Mouse (Mus musculus): Measurements from ENCODE around the gene Jarid2.

Gene Jarid2

DNA sequence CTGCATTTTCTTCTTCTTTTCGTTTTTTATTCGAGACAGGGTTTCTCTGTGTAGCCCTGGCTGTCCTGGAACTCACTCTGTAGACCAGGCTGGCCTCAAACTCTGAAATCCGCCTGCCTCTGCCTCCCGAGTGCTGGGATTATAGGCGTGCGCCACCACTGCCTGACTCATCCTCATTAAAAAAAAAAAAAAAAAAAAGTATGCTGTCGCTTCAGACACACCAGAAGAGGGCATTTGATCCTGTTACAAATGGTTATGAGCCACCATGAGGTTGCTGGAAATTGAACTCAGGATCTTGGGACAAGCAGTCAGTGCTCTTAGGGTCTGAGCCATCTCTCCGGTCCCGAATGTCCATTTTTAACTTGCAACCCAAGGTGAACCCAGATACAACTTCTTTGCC is 5.8 kb upstream of the Jarid2 start:
- intact Hi-C loops (cut with DNase I) = loop anchor here (10.0 kb wide), 1 partner anchor 309 kb away; no protein-coding TSS in a partner anchor

DNA sequence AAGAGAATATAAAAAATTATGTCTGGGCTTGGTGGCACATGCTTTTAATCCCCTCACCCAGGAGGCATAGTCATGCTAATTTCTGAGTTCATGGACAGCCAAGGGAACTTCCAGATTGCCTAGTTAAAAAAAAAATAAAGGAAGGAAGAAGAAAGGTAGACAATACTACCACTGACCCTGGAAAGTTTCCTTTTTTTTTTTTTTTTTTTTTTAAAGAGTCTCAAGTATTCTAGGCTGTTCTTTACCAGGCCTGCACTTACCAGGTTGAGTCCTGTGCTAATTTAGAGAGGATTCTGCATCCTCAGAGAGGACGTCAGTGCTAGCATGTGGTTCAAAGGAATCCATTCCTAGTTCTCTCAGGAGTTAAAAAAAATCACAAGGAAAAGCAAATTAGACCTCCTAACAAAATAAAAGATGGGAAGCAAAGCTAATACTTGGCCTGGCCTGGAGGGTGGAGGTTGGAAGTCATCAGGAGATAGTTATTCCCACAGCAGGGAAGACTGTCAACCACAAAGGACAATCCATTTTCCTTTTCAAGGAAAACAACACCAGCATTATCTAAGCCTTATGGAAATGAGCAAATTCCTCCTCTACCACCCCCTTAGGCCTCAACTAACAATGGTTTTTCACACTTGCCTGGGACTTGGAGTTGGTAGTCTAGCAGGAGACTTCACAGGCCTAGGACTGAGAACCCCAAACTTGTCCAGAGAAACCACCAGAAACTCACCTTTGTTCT is 961 bp upstream of the Jarid2 start:
- intact Hi-C loops (cut with DNase I) = loop anchor here (10.0 kb wide), 1 partner anchor 314 kb away; no protein-coding TSS in a partner anchor

DNA sequence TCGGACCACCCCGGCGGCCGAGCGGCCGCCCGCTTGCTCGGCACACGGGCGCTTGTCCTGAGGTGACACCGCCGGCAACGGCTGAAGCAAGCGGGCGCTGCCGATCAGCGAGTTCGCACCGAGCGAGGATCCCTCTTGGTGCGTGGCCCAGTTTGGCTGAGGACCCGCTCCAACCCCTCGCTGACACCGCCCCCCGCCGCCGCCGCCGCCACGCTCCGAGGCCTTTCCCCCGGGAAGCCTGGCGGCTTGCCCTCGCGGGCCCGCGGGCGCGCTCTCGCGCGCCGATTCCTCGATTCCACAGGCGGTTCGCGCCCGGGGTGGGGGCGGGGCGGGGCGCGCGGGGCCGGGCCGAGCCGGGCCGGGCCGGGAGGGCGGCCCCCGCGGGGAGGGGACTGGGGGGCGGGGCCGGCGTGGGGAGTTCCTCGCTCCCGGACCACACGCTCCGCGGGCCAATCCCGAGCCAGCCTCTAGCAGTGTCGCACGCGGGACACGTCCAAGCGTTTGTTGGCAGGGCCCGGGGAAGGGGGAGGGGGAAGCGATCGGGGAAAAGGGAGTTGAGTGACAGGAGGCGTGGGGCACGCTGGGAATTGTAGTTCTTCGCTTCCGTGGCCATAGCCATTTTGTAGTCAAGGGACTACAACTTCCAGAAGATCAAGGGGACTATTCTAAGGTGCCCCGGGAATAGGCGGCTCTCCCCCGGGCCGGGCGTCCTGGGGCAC is 1.0 kb downstream of the Jarid2 start:
- intact Hi-C loops (cut with DNase I) = loop anchor here (10.0 kb wide), 1 partner anchor 116 kb away; no protein-coding TSS in a partner anchor

DNA sequence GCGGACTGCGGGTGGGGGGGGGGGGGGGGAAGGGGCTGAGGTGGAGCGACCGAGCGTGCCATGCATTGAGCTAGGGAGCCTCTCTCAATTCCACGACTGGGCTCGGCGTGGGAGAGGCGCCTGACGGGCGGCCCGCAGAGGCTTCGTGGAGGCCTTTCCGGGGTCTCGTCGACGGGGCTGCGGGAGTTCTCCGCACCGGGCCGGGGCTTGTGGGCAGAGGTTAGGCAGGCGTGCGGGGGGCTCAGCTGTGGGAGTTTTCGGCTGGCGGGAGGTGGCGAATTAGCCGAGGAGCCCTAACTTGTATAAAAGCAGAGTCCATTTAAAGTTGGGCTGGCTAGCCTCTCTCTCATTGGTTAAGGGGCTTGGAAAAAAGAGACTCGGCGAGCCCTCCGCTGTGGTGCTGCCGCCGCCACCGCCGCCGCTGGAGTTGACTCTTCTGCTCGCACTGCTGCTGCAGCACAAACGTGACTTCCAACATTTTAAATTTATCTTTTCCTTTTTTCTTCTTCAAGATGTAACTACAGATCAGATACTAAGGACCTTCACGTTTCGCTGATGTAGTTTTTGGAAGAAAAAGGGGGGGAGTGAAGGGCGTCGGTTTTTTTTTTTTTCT is 1.8 kb downstream of the Jarid2 start:
- intact Hi-C loops (cut with DNase I) = loop anchor here (10.0 kb wide), 1 partner anchor 116 kb away; no protein-coding TSS in a partner anchor

DNA sequence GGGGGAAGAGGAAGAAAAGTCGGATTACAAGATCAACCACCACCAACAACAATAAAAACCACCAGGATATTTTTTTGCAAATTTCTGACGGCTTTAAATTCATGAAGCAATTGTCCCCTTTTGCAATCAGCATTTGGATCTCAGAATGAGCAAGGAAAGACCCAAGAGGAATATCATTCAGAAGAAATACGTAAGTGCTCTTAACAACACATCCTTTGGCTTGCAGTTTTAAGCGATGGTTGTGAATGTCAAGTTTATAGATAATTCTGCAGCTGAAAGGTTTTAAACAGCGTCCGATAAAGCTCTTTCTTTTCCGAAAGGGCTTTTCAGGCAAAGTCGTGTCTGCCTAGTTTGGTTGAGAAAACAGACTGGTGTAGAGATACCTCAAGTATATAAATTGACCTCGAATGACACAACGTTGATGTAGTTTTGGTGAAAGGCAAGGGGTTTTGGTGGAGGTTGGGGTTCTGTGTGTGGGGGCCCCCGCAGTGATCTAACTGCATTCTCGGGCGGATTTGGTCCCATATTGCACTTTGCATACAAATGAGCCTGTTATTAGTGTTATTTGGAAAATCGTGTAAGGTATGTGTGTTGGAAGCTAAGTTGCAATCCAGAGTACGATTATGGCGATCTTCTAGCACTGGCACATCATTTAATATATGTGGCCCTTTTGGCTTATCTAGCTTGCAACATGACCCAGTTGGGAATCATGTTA is 2.6 kb downstream of the Jarid2 start:
- intact Hi-C loops (cut with DNase I) = loop anchor here (2.0 to 10.0 kb wide), 2 partner anchors 117 to 867 kb away; no protein-coding TSS in a partner anchor

DNA sequence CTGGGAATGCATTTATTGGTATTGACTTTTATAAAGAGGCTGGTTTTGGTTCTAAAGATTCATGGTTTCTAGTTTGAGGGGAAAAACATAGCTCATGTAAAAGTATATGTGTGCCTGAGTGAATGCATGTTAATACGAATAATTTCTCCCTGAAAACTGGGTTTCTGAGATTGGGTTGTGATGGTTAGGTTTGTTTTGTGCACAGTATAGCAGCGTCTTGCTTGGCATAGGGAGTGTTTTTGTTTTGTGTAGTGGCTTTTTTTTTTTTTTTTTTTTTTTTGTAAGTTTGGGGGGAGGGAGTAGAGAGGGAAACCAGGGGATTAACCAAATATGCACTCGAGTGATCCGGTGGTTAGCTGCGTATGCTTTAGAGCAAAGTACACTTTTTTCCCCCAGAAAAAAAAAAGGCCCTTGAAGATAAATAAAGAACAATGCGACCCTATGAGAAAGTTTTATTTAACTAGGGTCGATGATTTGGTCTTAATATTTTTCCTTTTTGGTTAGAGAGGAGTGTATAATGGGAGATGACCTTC is 3.2 kb downstream of the Jarid2 start:
- intact Hi-C loops (cut with DNase I) = loop anchor here (2.0 to 10.0 kb wide), 2 partner anchors 118 to 868 kb away; no protein-coding TSS in a partner anchor

DNA sequence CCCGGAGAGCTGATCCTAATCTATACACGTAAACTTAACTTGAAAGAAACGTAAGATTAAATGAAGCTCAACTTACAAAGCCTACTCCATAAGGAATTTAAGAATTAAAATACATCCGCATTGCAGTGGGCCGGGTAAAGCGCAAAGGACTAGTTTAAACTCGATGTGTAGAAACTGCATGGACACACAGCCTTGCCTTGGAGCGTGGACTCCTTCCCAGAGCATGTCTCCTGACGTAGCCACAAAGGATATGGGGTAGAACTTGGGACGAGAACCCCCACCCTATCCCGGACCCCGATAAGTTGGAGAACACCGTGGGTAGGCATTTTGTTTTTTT is 3.7 kb downstream of the Jarid2 start:
- intact Hi-C loops (cut with DNase I) = loop anchor here (2.0 to 10.0 kb wide), 2 partner anchors 118 to 868 kb away; no protein-coding TSS in a partner anchor

DNA sequence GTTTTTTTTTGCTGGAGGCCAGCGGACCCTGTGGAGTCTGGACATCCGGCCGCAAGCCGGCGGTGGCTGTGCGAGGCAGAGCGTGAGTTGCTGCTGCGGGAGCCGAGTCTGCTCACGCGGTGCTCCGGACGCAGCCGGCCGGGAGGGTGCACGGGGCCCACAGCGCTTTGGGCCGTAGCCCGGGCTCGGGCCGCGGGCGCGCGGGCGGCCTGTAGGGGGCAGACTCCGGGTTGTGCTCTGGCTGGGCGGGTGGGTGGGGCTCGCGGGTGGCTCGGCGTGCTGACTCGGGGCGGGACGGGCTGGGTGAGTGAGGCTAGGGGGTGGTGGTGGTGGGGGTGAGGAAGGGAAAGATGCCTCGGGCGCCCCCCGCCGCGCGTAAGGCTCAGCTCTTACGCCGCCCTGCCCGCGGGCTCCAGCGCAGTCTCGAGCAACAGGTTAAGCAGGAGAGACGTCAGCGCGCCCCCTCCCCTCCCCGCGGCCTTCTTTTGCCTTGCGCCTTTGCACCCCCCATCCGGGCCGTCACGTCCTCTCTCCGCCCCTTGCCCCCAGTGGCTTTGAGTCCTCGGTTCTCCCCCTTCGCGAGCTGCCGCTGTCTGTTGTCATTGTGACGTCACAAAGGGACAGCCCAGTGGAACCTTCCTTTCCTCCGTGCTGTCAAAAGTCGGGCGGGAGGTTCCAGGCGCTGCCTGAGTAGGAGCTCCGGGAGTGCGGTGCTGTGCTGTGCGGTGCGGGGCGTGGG is 4.3 kb downstream of the Jarid2 start:
- intact Hi-C loops (cut with DNase I) = loop anchor here (2.0 to 10.0 kb wide), 2 partner anchors 119 to 869 kb away; no protein-coding TSS in a partner anchor

DNA sequence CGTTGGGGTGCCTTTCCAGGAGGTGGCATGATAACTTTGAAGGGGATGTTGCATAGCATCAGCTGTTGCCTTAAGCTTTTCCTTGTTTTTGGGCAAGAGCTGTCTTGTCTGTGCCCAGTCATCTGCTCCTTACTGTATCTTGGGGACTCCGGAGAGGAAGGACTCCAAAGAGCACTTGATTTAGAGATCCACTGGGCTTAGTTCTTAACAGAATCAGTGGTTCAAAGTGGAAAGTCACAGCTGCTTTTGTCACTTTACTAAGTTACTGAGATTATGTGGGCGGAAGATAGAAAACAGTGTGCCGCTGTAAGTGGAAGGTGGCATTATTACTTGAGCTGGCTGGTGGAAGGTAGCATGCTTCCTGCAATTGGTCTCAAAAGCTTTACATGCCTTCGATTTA is 5.2 kb downstream of the Jarid2 start:
- intact Hi-C loops (cut with DNase I) = loop anchor here (10.0 kb wide), 1 partner anchor 120 kb away; no protein-coding TSS in a partner anchor

DNA sequence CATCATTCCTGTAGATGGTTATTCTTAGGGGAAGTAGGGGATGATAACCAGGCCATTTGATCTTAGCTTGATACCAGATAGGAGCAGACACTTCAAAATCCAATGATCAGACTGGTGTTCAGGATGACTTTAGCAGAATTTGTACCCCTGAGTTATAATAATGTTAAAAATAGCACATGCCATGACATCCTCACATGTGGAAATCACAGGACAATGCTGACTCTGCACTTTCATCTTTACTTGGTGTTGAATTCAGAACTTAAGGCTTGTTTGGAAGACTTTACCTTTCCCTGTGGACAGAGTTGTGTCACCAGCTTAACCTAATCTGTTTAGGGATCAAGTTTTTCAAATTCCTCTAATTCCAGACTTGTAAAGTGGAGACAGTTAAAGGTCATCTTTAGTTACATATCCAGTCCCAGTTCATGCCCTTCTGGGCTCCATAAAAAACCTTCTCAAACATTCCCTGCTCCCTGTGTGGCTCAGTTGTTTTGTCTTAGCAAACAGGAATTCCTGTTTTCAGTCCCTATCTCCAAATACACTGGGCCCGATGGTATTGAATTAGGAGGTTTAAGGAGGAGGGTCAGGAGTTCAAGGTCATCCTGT is 5.9 kb downstream of the Jarid2 start:
- intact Hi-C loops (cut with DNase I) = loop anchor here (10.0 kb wide), 1 partner anchor 120 kb away; no protein-coding TSS in a partner anchor

DNA sequence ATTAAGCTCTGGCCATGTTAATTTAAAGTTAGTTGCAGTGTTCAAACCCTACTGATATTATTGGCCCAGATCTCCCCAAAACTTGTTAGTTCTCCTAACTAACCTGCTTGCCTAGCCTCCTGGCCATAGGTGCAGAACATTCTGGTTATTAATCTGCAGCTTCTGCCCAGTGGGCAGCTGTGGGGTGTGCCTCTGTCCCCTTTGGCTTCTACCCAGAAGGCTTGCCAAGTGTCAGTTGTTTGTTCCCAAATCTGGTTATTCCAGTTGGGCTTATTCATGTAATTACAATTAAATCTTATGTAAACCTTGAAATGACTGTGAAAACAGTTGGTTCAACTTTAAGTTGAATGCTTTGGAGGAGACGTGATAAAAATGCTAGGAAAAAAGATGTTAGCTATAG is 8.0 kb downstream of the Jarid2 start:
- intact Hi-C loops (cut with DNase I) = loop anchor here (10.0 kb wide), 1 partner anchor 122 kb away; no protein-coding TSS in a partner anchor

DNA sequence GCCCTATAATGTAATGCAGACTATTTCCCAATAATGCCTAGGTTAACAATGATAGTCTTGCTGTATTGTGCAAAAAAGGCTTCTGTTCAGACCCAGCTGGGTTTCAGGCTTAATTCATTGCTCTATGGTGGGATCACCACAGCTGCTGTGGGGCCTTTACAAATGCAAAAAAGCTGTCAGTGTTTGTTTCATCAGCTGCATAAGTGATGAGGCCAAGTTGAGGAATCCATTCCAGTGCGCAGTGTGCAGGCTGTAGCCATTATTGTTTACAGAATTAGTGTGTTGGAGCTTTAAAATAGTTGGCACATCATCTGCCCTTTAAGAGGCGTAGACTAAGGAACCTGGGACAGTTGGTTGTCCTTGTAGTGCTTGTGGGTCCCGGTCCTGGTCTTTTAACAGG is 22.5 kb downstream of the Jarid2 start:
- intact Hi-C loops (cut with DNase I) = no loop called here

DNA sequence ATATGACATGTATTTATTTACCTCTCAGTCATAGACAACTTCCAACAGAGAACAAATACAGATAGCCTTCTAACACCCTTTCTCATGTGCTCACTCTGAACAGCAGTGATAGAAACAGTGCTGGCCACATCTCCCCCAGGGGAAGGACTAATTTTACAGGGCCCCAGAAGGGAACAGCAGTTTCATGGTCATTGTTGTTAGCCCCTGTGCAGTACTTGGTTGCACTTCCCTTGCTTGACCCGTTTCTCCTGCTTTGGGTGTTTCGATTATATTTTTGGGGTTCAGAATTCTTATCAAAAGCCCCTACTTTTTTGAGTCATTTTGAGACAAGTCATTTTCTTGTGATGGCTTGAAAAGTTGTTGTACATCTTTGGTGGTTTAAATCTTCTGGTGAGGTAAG is 23.9 kb downstream of the Jarid2 start:
- intact Hi-C loops (cut with DNase I) = no loop called here

DNA sequence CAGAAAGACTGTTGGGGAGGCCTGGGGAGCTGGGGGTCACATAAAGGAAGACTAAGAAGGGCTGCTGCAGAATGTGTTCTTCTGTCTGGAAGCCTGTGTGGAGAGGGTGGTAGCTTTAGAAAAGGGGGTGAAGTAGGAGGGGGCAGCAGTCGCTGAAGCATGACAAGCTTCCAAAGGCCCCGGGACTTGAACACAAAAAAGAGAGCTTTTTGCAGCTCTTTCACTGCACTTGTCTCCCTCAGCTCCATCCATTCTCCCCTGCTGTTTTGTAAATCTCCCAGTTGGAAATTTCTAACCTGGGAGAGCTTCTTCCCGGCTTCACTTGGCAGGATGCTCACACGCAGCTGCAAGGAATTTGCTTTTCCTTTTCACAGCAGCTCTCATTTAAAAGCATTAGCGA is 26.2 kb downstream of the Jarid2 start:
- intact Hi-C loops (cut with DNase I) = no loop called here

DNA sequence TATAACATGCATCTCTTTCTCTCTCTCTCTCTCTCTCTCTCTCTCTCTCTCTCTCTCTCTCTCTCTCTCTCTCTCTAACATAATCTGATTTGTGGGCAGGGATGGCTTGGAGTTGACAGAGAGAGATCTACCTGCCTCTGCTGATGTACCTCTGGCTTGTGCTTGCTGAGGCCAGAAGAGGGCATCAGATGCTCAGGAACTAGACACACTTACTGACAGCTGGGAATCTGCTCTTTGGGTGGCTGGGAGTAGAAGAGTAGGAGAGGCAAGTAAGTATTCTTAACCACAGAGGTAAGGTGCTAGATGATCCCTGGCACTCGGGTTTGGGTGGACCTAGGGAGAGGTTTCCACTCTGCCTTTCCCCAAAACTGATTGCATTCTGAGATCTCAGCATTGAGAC is 29.5 kb downstream of the Jarid2 start:
- intact Hi-C loops (cut with DNase I) = no loop called here

DNA sequence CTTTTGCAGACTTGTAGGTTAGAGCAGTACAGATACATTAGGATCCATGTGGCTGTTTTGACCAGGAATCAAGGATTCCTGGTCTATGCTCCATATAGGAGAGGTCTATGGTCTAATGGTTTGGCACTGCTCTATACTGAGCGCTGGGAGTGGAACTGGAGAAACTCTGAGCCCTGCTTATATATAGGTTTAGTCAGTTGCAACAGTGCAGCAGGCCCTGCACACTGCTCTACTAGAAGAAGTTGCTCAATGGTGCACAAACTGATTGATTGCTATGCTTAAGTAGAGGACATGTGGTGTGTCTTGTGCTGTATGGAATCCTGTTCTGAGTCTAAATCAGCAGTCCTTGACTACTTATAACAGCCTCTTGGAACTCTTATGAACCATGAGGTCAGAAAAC is 31.5 kb downstream of the Jarid2 start:
- intact Hi-C loops (cut with DNase I) = loop anchor here (10.0 kb wide), 1 partner anchor 214 kb away; no protein-coding TSS in a partner anchor

DNA sequence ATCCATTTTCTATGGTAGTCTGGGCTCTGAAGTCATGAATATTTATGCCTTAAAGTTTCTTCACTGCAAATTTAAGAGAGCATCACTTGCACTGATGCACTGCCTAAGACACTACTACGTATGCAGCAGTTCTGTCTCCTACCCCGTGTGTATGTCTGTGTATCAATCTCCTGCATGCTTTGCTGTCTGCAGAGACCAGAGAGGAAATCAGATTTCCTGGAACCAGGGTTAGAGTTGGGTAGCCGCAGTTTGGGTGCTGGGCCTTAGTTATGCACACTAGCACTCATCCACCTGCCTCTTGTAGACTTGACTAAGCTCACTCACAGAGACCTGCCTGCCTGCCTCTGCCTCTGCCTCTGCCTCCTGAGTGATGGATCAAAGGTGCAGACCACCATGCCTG is 33.8 kb downstream of the Jarid2 start:
- intact Hi-C loops (cut with DNase I) = loop anchor here (10.0 kb wide), 1 partner anchor 212 kb away; no protein-coding TSS in a partner anchor

DNA sequence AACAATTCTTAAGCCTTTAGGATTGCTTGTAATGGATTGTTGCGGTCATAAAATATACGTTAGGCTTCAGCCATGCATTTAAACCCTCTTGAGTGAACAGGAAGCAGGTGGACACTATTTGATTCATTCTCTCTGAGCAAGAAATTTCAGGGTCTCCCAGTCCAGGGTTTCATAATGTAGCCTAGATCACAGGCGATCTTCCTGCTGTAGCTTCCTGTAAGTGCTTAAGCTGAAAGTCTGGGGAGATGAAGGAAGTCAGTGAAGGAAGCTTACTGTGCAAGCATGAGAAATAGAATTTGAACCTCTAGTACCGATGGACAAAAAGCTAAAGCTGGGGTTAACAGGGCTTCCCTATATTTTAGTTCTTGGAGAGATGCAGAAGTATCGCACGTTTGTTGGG is 38.5 kb downstream of the Jarid2 start:
- intact Hi-C loops (cut with DNase I) = loop anchor here (10.0 kb wide), 1 partner anchor 207 kb away; no protein-coding TSS in a partner anchor

DNA sequence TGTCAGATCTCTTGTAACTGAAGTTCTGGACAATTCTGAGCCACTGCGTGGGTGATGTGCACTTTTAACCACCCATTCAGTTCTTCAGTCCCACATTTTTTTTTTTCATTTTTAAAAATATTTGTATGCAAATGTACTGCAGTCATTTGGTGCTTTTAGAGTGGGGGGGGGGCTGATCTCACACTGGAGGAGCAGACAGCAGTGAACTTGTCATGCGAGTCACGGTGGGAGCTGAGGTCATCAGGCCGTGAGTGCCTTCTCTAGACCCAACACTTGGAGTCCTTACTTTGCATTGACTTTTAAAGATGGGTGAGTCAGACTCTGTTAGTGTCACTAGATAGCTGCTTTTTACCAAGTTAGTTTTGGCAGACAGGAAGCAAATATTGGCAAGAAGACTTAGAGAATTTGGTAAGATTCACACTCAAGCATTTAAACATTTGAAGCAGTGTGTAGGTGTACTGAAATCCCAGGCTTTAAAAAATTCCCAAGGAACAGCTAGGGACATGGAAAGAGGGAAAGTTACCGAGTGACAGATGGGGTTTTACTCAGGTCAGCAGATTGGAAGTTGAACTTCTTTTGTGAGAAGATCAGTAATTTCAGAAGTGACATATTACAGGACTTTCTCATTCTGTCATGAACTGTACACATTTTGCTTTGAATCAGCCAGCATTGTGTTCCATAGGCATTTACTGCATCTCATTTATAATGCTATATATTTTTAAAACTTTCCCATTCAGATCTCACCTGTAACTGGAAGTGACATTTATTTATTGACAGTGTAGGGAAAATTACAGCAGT is 41.7 kb downstream of the Jarid2 start:
- intact Hi-C loops (cut with DNase I) = no loop called here
